Mouse (Mus musculus) thymus, postnatal 36 days (tissue): Measurements from ENCODE around the gene Camkv.

ENCODE experiments used
- DNase-seq, 2 experiments: peaks; one replicate each; pipeline ENCODE4 v3.0.0; 2022; ENCODE audit warnings: mixed read lengths in 2 of 2

The Camkv gene

GRCm38 (mm10) chr9:107923956-107924355, 11.5 kb upstream of the Camkv start:
- DNase-seq = no peak

GRCm38 (mm10) chr9:107925251-107925650, 10.2 kb upstream of the Camkv start:
- DNase-seq = no peak

- no peak for DNase-seq
Measured at GRCm38 (mm10) chr9:107926920-107927420, 8.5 kb upstream of the Camkv start.

GRCm38 (mm10) chr9:107927749-107928148, 7.7 kb upstream of the Camkv start:
- no peak for DNase-seq

- DNase-seq = no peak
Measured at GRCm38 (mm10) chr9:107928169-107928568, 7.3 kb upstream of the Camkv start, which contains the start of gene Actl11. Gene Actl11, plus strand, starts transcription at chr9:107928469.

GRCm38 (mm10) chr9:107932221-107932620, 3.3 kb upstream of the Camkv start:
- DNase-seq = no peak

GRCm38 (mm10) chr9:107934146-107934545, 1.3 kb upstream of the Camkv start:
- DNase-seq = no peak

- DNase-seq = peak; percentile 82 to 90
Measured at GRCm38 (mm10) chr9:107935790-107936214, 328 bp downstream of the Camkv start.

GRCm38 (mm10) chr9:107936215-107936822, 845 bp downstream of the Camkv start:
- DNase-seq = peak in 1 of 2 experiments; percentile 52

- peak in 1 of 2 experiments; percentile 9 for DNase-seq
Measured at GRCm38 (mm10) chr9:107936831-107937230, 1.4 kb downstream of the Camkv start.

- no peak for DNase-seq
Measured at GRCm38 (mm10) chr9:107947241-107948194, 12.0 kb downstream of the Camkv start.

- no peak for DNase-seq
Measured at GRCm38 (mm10) chr9:107949184-107949921, 13.9 kb downstream of the Camkv start.

- DNase-seq = no peak
Measured at GRCm38 (mm10) chr9:107949922-107950235, 14.4 kb downstream of the Camkv start, which contains the start of gene Traip. Gene Traip, plus strand, starts transcription at chr9:107950136.

GRCm38 (mm10) chr9:107950460-107951355, 15.2 kb downstream of the Camkv start:
- DNase-seq = peak; percentile 85 to 86

GRCm38 (mm10) chr9:107955613-107956289, 20.3 kb downstream of the Camkv start:
- DNase-seq = no peak

GRCm38 (mm10) chr9:107957141-107957540, 21.7 kb downstream of the Camkv start:
- DNase-seq = no peak

GRCm38 (mm10) chr9:107959896-107960295, 24.4 kb downstream of the Camkv start:
- DNase-seq = no peak

GRCm38 (mm10) chr9:107960928-107961327, 25.5 kb downstream of the Camkv start:
- no peak for DNase-seq

- DNase-seq = no peak
Measured at GRCm38 (mm10) chr9:107961351-107961762, 25.9 kb downstream of the Camkv start.

- DNase-seq = no peak
Measured at GRCm38 (mm10) chr9:107961881-107962280, 26.4 kb downstream of the Camkv start.

GRCm38 (mm10) chr9:107962916-107963315, 27.4 kb downstream of the Camkv start:
- DNase-seq = no peak
